Mouse (Mus musculus) heart, postnatal 14 days (tissue): ENCODE measurements at regions not wholly inside any gene's neighbourhood (a gene's known extent, or its start where the extent isn't known, plus 50 kb on each side); places are given as distances from the start of the nearest gene placed in this dataset.
A peak's percentile ranks its signal among the peaks of the same experiment; 100 is the strongest.

Experiments used
- DNase-seq, 2 experiments: peaks; one replicate each; pipeline ENCODE4 v3.0.0; 2021 to 2022
- intact Hi-C: fragments of 180-260 bp; cut with DNase I; formaldehyde crosslinking; loops from one replicate; pipeline ENCODE4 v1.15.1; 2025

DNA sequence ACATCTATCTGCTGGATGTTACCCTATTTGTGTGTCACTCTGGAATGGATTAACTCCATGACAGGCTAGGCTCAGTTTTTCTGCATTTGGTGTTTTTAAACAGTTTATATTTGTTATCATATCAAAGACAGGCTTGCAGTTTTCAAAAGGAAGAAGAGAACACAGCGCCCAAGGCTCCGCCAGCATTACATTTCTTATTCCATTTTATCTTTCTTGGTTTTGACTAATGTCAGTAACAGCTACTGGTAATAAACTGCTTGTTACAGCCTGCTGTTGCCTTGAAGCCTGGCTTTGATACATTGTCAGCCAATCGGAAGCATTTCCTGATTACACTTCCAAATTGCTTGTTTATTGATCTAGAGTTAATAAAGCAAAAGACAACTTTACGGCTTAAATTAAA, 219.4 kb upstream of the Mdfic start:
- intact Hi-C loops, result no loop called here

DNA sequence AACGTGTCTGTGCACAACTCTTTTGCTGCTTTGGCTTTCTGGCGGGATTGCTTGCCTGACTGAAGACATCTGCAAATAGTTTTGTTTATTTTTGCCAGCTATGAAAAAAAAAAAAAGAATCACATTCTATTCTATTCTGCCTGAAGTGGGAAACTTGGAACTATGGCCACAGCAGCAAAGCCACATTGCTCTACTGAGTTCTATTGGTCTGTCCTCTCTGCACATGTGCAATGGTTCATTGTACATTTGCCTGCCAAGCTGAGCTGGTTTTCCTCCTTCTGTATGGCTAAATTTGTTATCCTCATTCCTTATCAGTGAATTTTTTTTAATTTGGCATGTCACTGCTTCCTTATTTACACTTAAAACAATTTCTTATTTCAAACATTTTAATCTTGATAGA, 211.1 kb upstream of the Mdfic start:
- no peak for DNase-seq
- intact Hi-C loops, result no loop called here

More for the DNA sequence above, 219.4 kb upstream of the Mdfic start:
- no peak for DNase-seq

DNA sequence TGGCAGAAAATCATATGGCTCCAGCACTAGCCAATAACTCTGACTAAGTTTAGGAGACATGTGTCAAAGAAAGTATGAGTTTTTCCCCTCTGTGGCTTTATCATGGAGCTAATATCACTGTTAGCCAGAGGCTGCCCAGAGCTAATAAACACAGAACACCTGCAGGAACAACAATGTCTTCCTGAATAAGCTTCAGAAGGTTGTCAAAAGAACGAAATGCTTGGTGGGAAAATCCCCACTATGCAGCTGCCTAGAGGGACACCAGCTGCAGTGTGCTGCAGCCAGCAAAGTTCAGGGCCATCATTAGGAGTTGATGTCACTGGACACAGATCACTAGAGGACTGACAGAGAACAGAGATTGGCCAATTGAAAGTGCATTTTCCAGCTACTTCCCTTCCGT, 183.2 kb upstream of the Mdfic start:
- no peak for DNase-seq
- intact Hi-C loops, result no loop called here

DNA sequence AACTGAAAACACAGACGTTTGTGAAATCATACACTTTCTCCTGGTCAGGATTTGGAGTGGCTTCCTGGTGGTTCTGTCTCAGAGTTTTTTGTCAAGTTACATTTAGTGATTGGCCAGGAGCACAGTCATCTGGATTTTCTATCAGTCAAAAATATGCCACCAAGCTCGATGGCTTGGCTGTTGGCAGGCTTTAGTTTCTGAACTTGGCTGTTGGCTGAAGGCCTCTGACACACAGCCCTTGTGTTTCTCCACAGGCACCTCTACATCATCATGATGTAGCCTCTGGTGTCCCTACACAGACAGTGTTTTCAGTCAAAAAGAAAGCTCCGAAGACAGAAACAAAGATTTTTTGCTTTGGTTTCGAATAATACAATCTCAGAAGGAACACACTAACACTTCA, 178.5 kb upstream of the Mdfic start:
- DNase-seq, result peak; percentile 2 to 36
- intact Hi-C loops, result no loop called here

DNA sequence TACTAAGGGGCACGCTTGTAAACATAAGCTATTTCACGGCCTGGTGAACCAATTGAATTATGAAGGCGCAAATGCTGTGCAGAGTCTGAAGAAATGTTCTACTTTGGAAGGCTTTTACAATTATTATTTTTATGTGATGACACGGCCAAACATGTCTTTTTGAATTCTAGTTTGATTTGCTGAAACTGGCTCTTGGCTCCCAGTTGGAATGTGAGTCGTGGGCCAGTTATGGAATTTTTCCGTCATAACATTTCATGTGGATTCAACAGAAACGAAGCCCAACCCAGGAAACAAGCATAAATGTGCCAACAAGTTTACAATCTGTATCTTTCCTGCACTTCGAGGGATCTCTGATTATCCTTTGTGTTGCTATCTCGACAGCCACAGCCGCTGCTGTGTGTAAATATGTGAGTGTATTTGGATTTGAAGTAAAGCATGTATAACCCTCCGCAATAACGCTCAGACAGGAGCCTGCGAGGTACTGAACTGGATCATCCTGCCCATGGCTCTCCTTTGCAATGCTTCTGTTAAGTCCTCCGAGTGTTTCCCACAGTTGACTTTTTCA, 176.9 kb upstream of the Mdfic start:
- peak in 1 of 2 experiments; percentile 15 for DNase-seq
- intact Hi-C loops, result no loop called here

GRCm38 (mm10) chr6:15548833-15549232, 171.6 kb upstream of the Mdfic start:
- intact Hi-C loops, result loop anchor here (1.0 kb wide), 1 partner anchor 9 kb away; no protein-coding TSS in a partner anchor
- no peak for DNase-seq

- no peak for DNase-seq
- intact Hi-C loops, result no loop called here
Observed at GRCm38 (mm10) chr6:15592780-15593179, 127.7 kb upstream of the Mdfic start.

DNA sequence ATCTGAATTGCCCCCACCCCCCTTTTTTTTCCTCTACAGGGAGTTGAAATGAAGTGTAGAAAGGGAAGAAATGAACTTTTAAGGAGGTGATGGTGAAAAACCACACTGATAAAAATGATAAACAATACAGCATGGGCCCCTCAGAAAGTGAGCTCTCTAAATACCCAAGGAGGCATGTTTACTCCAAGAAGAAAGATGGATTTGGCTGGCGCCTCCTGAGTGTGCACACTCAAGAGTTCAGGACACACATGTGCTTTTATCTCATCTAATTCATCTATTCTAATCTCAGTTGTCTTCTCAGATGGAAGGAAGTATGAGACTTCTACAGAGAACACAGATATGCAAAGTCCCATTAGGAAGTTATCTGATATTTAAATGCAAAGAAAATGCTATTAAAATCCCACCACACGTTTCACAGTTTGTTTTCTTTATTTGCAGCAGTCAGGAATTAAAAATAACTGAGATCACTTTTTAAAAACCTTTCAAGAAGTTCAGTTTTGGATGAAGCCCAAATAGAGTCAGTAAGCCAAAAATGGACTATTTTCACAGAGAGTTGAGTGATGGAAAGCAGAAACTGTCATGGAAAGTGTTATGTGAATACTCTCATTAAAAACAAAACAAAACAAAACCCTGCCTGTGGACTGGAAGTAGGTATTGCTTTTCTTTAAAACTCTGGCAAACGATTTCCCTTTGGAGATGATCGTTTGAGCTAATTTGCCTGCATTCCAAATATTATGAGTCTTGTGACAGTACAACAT, 123.1 kb upstream of the Mdfic start:
- intact Hi-C loops, result no loop called here
- DNase-seq, result no peak

GRCm38 (mm10) chr6:15610208-15610607, 110.3 kb upstream of the Mdfic start:
- intact Hi-C loops, result no loop called here
- no peak for DNase-seq

DNA sequence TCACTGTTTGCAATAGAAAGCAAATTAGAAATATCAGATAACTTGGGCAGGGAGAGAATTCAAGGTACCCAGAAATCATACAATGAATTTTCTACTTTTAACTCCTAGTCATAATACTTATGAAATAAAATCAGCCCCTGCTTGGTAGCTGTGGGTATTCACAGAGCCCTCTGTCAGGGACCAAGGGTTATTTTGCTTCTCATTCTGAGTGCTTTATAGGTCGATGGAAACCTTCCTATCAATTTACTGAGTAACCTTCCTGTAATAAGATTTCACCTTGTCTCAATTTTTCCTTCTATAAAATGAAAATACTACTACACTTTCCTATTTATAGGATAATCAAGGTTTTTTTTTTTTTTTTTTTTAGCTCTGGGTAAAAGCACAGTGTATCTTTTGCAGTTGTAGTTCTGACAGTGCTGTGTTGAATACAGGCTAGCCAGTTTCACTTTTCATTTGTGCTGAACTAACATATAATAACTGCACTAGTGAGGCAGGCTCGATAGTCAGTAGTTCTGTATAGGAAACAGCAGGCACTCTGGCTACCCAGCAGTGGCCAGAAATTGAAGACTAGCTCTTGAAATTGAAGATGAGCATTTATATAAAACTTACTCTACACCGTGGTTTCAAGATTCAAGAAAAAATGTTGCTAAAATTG, 94.4 kb upstream of the Mdfic start:
- intact Hi-C loops, result no loop called here
- DNase-seq, result no peak

DNA sequence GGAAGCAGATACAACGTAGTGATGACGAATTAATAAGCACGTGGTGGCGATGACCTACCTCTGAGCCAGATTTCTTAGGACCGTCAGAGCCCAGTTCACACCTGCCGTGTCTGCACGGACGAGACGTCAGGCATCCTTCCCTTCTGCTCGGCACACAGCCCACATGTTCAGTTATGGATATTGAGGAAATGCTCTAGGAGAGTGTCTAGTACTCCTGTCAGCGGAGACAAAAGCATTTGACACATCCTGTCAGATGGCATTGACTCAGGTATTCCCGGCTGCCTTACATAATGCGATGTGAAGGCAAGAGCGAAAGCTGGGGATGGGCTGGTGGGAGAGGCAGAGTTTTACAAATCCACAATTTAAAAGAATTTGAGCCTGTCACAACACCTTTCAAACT, 81.9 kb upstream of the Mdfic start:
- intact Hi-C loops, result no loop called here
- no peak for DNase-seq

DNA sequence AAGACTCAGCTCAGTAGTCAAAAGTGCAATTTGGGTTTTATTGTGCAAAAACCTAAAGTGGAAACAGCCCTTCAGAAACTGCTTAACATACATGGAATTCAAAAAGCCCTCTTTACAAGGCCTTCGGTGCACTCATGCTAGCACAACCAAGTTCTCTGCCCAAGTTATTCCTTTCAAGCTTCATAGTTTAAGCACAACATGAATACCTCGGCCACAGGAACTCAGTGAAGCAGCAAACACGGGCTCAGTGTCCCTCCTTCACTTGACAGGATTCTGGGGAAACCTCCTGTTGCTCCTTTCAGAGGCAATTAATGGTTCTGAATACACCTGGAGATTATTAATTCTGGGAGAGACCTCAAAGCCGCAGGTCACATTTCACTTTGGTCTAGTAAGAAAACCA, 81.1 kb upstream of the Mdfic start:
- intact Hi-C loops, result no loop called here
- DNase-seq, result no peak

- intact Hi-C loops, result no loop called here
- no peak for DNase-seq
Observed at GRCm38 (mm10) chr6:15639809-15640479, 80.5 kb upstream of the Mdfic start.

DNA sequence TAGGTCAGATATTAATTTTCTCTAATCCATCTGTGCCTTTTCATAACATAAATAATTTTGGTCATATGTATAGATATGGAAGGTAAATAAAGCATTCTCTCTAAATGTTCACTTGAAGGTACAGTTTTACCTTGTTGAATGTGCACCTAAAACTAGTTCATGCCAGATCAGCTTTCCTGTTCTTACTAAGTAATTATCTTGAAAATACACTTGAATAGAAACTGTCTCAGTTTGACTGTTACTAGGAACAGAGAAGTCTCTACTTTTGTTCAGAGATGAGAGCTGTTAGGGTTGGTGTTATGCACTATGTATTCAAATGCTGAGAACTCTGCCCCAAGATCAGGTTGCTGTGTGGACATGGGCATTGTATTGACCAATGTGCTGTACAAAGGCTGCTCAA, 76.2 kb upstream of the Mdfic start:
- intact Hi-C loops, result no loop called here
- no peak for DNase-seq

GRCm38 (mm10) chr6:15647499-15647898, 73.0 kb upstream of the Mdfic start:
- DNase-seq, result no peak
- intact Hi-C loops, result no loop called here
